Mouse (Mus musculus) olfactory bulb, adult 2 months (tissue): ENCODE data around the gene Cckbr.

Experiments used
- CTCF ChIP-seq: fragments of 200-500 bp; IDR thresholded peaks from 2 replicates; pipeline ENCODE4 v1.5.1; 2012; ENCODE audit warnings: low read depth, mild to moderate bottlenecking, low read length, moderate library complexity; ENCODE audit not compliant: insufficient read depth
- POLR2A ChIP-seq: fragments of 200-500 bp; IDR thresholded peaks from 2 replicates; pipeline ENCODE4 v1.6.1; 2012; ENCODE audit warnings: mild to moderate bottlenecking, low read depth, low read length, moderate library complexity; ENCODE audit not compliant: insufficient read depth

GRCm38 (mm10) chr7:105482426-105482825 lies 56.9 kb downstream of the Cckbr start:
- TF ChIP-seq CTCF, result no peak
- no peak for TF ChIP-seq POLR2A
